9 mouse cellular contexts compared by ENCODE assay signal in genomic region chr2:90903398-90903797, GRCm38 (mm10). TPM values are rescaled to one million over a fixed set of nuclear protein-coding genes. Genes with fewer than 3 reads are reported as not detected.
DNase-seq lines count a peak whose midpoint lies in the region; ATAC-seq and TF ChIP-seq lines count a peak whose summit lies in the region.
"Had no signal": no experiment of that assay in that cellular context is flagged by ENCODE, and none has a peak within 500 bp of the region (broad histone marks: within the 10 kb centered on the region; RNA-seq: fewer than 3 reads in every experiment).

No protein-coding gene starts in this region.

- peak overlapping the region; percentile 85 for H3K9ac ChIP-seq in heart, embryonic 15.5 days
- H3K9ac ChIP-seq in hindbrain, embryonic 12.5 days = peak overlapping the region; percentile 89

- H3K36me3 ChIP-seq in heart, embryonic 15.5 days = peaks cover 44% of the 10 kb centered on the region
- H3K36me3 ChIP-seq in G1E (replicated peaks) = peaks cover 74% of the 10 kb centered on the region
- peaks cover 44% of the 10 kb centered on the region for H3K36me3 ChIP-seq in hindbrain, embryonic 12.5 days
- peaks cover 73% of the 10 kb centered on the region for H3K36me3 ChIP-seq in midbrain, embryonic 10.5 days

- no peaks in the 10 kb centered on the region for H3K27me3 ChIP-seq in heart, embryonic 15.5 days
- H3K27me3 ChIP-seq in G1E (ENCODE audit: insufficient read depth, low read length) = no peaks in the 10 kb centered on the region
- no peaks in the 10 kb centered on the region for H3K27me3 ChIP-seq in hindbrain, embryonic 12.5 days
- no peaks in the 10 kb centered on the region for H3K27me3 ChIP-seq in midbrain, embryonic 10.5 days (ENCODE audit: low read depth, poor library complexity, severe bottlenecking)
- H3K27me3 ChIP-seq: Patski had no signal

- no peak for TF ChIP-seq CTCF in G1E (IDR thresholded peaks at IDR 0.05; ENCODE audit: low read depth, low read length)

- ATAC-seq in heart, embryonic 15.5 days (replicated peaks; ENCODE audit: insufficient number of reproducible peaks, insufficient read depth, low FRiP score, low read depth) = no peak
- no peak for ATAC-seq in G1E (ENCODE audit: extremely low read depth, insufficient number of reproducible peaks, low FRiP score, poor library complexity, severe bottlenecking)
- no peak for ATAC-seq in hindbrain, embryonic 12.5 days (ENCODE audit: low FRiP score)

- peaks cover 26% of the 10 kb centered on the region for H3K4me1 ChIP-seq in heart, embryonic 15.5 days (replicated peaks)
- peaks cover 42% of the 10 kb centered on the region for H3K4me1 ChIP-seq in G1E (ENCODE audit: insufficient read depth, low read depth, low read length)
- peaks cover 22% of the 10 kb centered on the region for H3K4me1 ChIP-seq in hindbrain, embryonic 12.5 days
- peaks cover 27% of the 10 kb centered on the region for H3K4me1 ChIP-seq in midbrain, embryonic 10.5 days

- intact Hi-C loops in gastrocnemius, postnatal 14 days (cut with DNase I; ENCODE audit: low total_unique reads) = loop anchor here (5.0 kb wide), 1 partner anchor 36 kb away; no protein-coding TSS in a partner anchor
- intact Hi-C loops in gastrocnemius, postnatal 36 days (cut with DNase I) = no loop called here

- peak overlapping the region; percentile 93 for H3K27ac ChIP-seq in heart, embryonic 15.5 days
- H3K27ac ChIP-seq in hindbrain, embryonic 12.5 days = no peak overlapping the region
- peak overlapping the region; percentile 97 for H3K27ac ChIP-seq in midbrain, embryonic 10.5 days (replicated peaks)

- WGBS in heart, embryonic 15.5 days = 74% methylated on average over 2 of the region's 2 CpGs
- WGBS in hindbrain, embryonic 12.5 days = 88% methylated on average over 2 of the region's 2 CpGs
- 85% methylated on average over 2 of the region's 2 CpGs for WGBS in midbrain, embryonic 10.5 days

- no peaks in the 10 kb centered on the region for H3K9me3 ChIP-seq in heart, embryonic 15.5 days (replicated peaks)
- no peaks in the 10 kb centered on the region for H3K9me3 ChIP-seq in G1E (replicated peaks)
- no peaks in the 10 kb centered on the region for H3K9me3 ChIP-seq in hindbrain, embryonic 12.5 days (replicated peaks)
- H3K9me3 ChIP-seq in midbrain, embryonic 10.5 days (replicated peaks) = no peaks in the 10 kb centered on the region

- H3K4me2 ChIP-seq in heart, embryonic 15.5 days = peak overlapping the region; percentile 73
- H3K4me2 ChIP-seq in hindbrain, embryonic 12.5 days (replicated peaks) = peak overlapping the region; percentile 74

- peak overlapping the region; percentile 83 for H3K4me3 ChIP-seq in heart, embryonic 15.5 days
- peak overlapping the region; percentile 83; the same call in 1 of the 2 replicates for H3K4me3 ChIP-seq in G1E (ENCODE audit: low read depth, low read length)
- H3K4me3 ChIP-seq in hindbrain, embryonic 12.5 days = peak overlapping the region; percentile 87
- H3K4me3 ChIP-seq in midbrain, embryonic 10.5 days = peak overlapping the region; percentile 93

- no peak for DNase-seq in heart, adult 9 months (ENCODE audit: low spot score in 2 of 2)
- DNase-seq in G1E (ENCODE audit: low spot score) = no peak
- no peak for DNase-seq in midbrain, embryonic 10.5 days (ENCODE audit: low spot score)
- DNase-seq in kidney, adult 11 months = no peak
- DNase-seq in gastrocnemius, postnatal 14 days = no peak
- DNase-seq in gastrocnemius, postnatal 36 days = no peak

RNA-seq across cellular contexts. Expression of gene Kbtbd4, which starts 1.1 kb away (rescaled TPM):
- polyA plus RNA-seq in heart, embryonic 15.5 days (2015; fragmentation: Nextera tagmentation; extraction: Ambion mirVana) = 22.5 and 29.2 TPM in 2 replicates
- total RNA-seq in G1E (2014; fragmentation: Nextera tagmentation) = 18.2 and 21.4 TPM in 2 replicates
- 31.8 and 35.5 TPM in 2 replicates for total RNA-seq in G1E (2017)
- polyA plus RNA-seq in G1E (2012) = 4.0 and 6.6 TPM in 2 replicates
- 49.8 and 56.6 TPM in 2 replicates for polyA plus RNA-seq in hindbrain, embryonic 12.5 days (2016; fragmentation: Nextera tagmentation; extraction: Ambion mirVana)
- 57.8 and 58.6 TPM in 2 replicates for polyA plus RNA-seq in midbrain, embryonic 10.5 days (2016; fragmentation: Nextera tagmentation; extraction: Ambion mirVana)
- 10 to 100 TPM; 12.9 to 14.5 TPM for total RNA-seq in gastrocnemius, postnatal 14 days (2021)
- 10 to 100 TPM; 13.6 to 14.2 TPM for total RNA-seq in gastrocnemius, postnatal 36 days (2021)

RNA-seq across cellular contexts. Expression of gene Ndufs3, which starts 1.2 kb away (rescaled TPM):
- polyA plus RNA-seq in heart, embryonic 15.5 days (2015; fragmentation: Nextera tagmentation; extraction: Ambion mirVana) = 355 and 388 TPM in 2 replicates
- total RNA-seq in G1E (2014; fragmentation: Nextera tagmentation) (106 and 132 TPM in 2 replicates), G1E (2017) (131 and 165 TPM in 2 replicates)
- 86.8 and 94.6 TPM in 2 replicates for polyA plus RNA-seq in G1E (2012)
- polyA plus RNA-seq in hindbrain, embryonic 12.5 days (2016; fragmentation: Nextera tagmentation; extraction: Ambion mirVana) = 182 and 188 TPM in 2 replicates
- polyA plus RNA-seq in midbrain, embryonic 10.5 days (2016; fragmentation: Nextera tagmentation; extraction: Ambion mirVana) = 194 and 199 TPM in 2 replicates
- total RNA-seq in gastrocnemius, postnatal 14 days (2021) = 100 to 1,000 TPM; 444 to 537 TPM
- 100 to 1,000 TPM; 448 to 474 TPM for total RNA-seq in gastrocnemius, postnatal 36 days (2021)

RNA-seq across cellular contexts. Expression of gene C1qtnf4, which starts 17.7 kb away (rescaled TPM):
- polyA plus RNA-seq in heart, embryonic 15.5 days (2015; fragmentation: Nextera tagmentation; extraction: Ambion mirVana) = 11.4 and 14.5 TPM in 2 replicates
- total RNA-seq in G1E (2014; fragmentation: Nextera tagmentation) (not detected in 2 replicates), G1E (2017) (0.16 TPM in 1 of 2 replicates, not detected in the other)
- not detected in 2 replicates for polyA plus RNA-seq in G1E (2012)
- 55.5 and 58.3 TPM in 2 replicates for polyA plus RNA-seq in hindbrain, embryonic 12.5 days (2016; fragmentation: Nextera tagmentation; extraction: Ambion mirVana)
- 2.3 and 3.8 TPM in 2 replicates for polyA plus RNA-seq in midbrain, embryonic 10.5 days (2016; fragmentation: Nextera tagmentation; extraction: Ambion mirVana)
- total RNA-seq in gastrocnemius, postnatal 14 days (2021) = 1 to 10 TPM; 5.0 to 6.5 TPM
- 1 to 10 TPM; 2.7 to 4.1 TPM for total RNA-seq in gastrocnemius, postnatal 36 days (2021)

RNA-seq across cellular contexts. Expression of gene Celf1, which starts 36.8 kb away (rescaled TPM):
- 98.2 and 98.3 TPM in 2 replicates for polyA plus RNA-seq in heart, embryonic 15.5 days (2015; fragmentation: Nextera tagmentation; extraction: Ambion mirVana)
- total RNA-seq in G1E (2014; fragmentation: Nextera tagmentation) (67.0 and 73.9 TPM in 2 replicates), G1E (2017) (59.1 and 66.2 TPM in 2 replicates)
- 93.8 and 97.1 TPM in 2 replicates for polyA plus RNA-seq in G1E (2012)
- 146 and 151 TPM in 2 replicates for polyA plus RNA-seq in hindbrain, embryonic 12.5 days (2016; fragmentation: Nextera tagmentation; extraction: Ambion mirVana)
- 148 and 158 TPM in 2 replicates for polyA plus RNA-seq in midbrain, embryonic 10.5 days (2016; fragmentation: Nextera tagmentation; extraction: Ambion mirVana)
- 10 to 100 TPM; 40.7 to 44.0 TPM for total RNA-seq in gastrocnemius, postnatal 14 days (2021)
- total RNA-seq in gastrocnemius, postnatal 36 days (2021) = 10 to 100 TPM; 50.0 to 51.4 TPM

RNA-seq across cellular contexts. Expression of gene Mtch2, which starts 56.4 kb away (rescaled TPM):
- 231 and 234 TPM in 2 replicates for polyA plus RNA-seq in heart, embryonic 15.5 days (2015; fragmentation: Nextera tagmentation; extraction: Ambion mirVana)
- total RNA-seq in G1E (2014; fragmentation: Nextera tagmentation) (142 and 174 TPM in 2 replicates), G1E (2017) (226 and 233 TPM in 2 replicates)
- 11.3 and 11.8 TPM in 2 replicates for polyA plus RNA-seq in G1E (2012)
- 209 TPM in 2 replicates for polyA plus RNA-seq in hindbrain, embryonic 12.5 days (2016; fragmentation: Nextera tagmentation; extraction: Ambion mirVana)
- 251 and 254 TPM in 2 replicates for polyA plus RNA-seq in midbrain, embryonic 10.5 days (2016; fragmentation: Nextera tagmentation; extraction: Ambion mirVana)
- total RNA-seq in gastrocnemius, postnatal 14 days (2021) = 100 to 1,000 TPM; 144 to 162 TPM
- total RNA-seq in gastrocnemius, postnatal 36 days (2021) = 100 to 1,000 TPM; 133 to 153 TPM
